Mouse (Mus musculus) limb, embryonic 13.5 days (tissue): ENCODE data around the gene Chd2. TPM values are rescaled to one million over a fixed set of nuclear protein-coding genes. Genes with fewer than 3 reads are reported as not detected.

Source experiments
- ATAC-seq: fragments of 200-750 bp; cut with Nextera tagmentation; 2 replicates; pipeline ENCODE4 v1.8.0; 2017; ENCODE audit warnings: low read depth, moderate number of reproducible peaks, moderate TSS enrichment; ENCODE audit not compliant: low FRiP score
- H3K27ac ChIP-seq: fragments of 300-500 bp; sonication (generic); 2 replicates; pipeline ENCODE4 v1.5.1; 2015; ENCODE audit warnings: inconsistent platforms, mild to moderate bottlenecking, moderate library complexity
- H3K27me3 ChIP-seq: fragments of 300-500 bp; sonication (generic); 2 replicates; pipeline ENCODE4 v1.6.1; 2015; ENCODE audit warnings: mild to moderate bottlenecking, inconsistent platforms
- H3K36me3 ChIP-seq: fragments of 300-500 bp; sonication (generic); 2 replicates; pipeline ENCODE4 v1.6.1; 2015; ENCODE audit warnings: inconsistent platforms, mild to moderate bottlenecking, moderate library complexity
- H3K4me1 ChIP-seq: fragments of 300-500 bp; sonication (generic); 2 replicates; pipeline ENCODE4 v1.6.1; 2015; ENCODE audit warnings: inconsistent platforms
- H3K4me2 ChIP-seq: fragments of 300-500 bp; sonication (generic); replicated peaks from 2 replicates; pipeline ENCODE4 v1.6.1; 2015; ENCODE audit warnings: inconsistent platforms, mild to moderate bottlenecking, moderate library complexity
- H3K4me3 ChIP-seq: fragments of 300-500 bp; sonication (generic); 2 replicates; pipeline ENCODE4 v1.5.1; 2015; ENCODE audit warnings: moderate library complexity, mild to moderate bottlenecking, inconsistent platforms
- H3K9ac ChIP-seq: fragments of 300-500 bp; sonication (generic); 2 replicates; pipeline ENCODE4 v1.6.1; 2015; ENCODE audit warnings: mild to moderate bottlenecking, inconsistent platforms
- H3K9me3 ChIP-seq: fragments of 300-500 bp; sonication (generic); 2 replicates; pipeline ENCODE4 v1.6.1; 2016; ENCODE audit warnings: inconsistent platforms
- WGBS: fragments of 180-500 bp; shearing (Covaris S2); methylation state at CpG from one replicate; pipeline ENCODE4 v1.1.7; 2015; 5-methylcytosine and 5-hydroxymethylcytosine counted together
- polyA plus RNA-seq: library from polyadenylated mRNA; unstranded; fragments of >200 nt; fragmentation: Nextera tagmentation; extraction: Ambion mirVana; gene quantifications from 2 replicates; pipeline ENCODE4 v1.2.1, GENCODE M21; 2015

Chd2 gene
- polyA plus RNA-seq, 1 experiment from 2014 or later: 66.3 TPM

DNA sequence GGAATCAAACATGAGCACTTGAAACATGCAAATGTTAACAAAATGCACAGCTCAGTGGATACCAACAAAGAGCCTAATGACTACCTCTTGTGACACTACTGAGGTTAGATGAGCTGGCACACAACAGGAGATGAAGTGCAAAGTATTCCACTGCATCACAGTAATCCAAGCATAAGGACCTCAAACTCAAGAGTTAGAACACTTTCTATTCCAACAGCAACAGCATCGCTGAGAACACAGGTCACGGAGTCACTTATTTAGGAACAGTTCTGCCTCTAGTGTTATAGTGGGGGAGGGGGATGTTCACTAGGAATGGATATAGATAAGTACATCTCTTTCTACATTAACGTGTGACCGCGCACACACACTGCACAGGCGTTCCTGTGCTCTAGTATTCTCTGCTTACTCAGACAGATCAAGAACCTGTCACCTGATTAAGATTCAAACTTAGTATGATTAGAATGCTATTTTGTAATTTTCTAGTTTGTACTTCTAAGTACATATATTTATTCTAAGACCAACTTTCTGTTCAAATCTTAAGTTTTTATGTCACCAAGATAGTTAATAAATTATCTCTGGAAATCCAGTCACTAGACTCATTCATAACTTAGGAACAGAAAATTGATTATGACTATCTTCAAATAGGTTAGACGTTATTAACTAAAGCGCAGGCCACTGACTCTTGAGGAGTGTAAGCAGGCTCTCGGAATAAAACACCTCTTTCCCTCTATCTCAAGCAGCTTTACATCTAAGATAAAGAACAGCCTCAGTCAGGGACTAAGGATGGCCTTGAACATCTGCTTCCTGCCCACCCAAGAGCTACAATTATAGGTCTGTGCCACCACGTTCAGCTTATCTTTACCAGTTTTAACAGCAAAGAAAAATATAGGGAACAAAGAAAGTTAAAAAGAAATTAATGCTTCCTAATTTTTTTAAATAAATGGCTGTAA, 5.2 kb upstream of the Chd2 start:
- Histone ChIP-seq H3K4me2 (peak overlapping the region; percentile 24; the same call in 1 of the 2 replicates), H3K9ac (no peak overlapping the region), H3K9me3 (no peaks in the 10 kb centered on the region), H3K27ac (no peak overlapping the region), H3K36me3 (peaks cover 40% of the 10 kb centered on the region), H3K4me1 (peaks cover 27% of the 10 kb centered on the region), H3K4me3 (peak overlapping the region; percentile 7; the same call in 1 of the 2 replicates), H3K27me3 (no peaks in the 10 kb centered on the region)
- ATAC-seq: no peak
- WGBS: 83% methylated on average over 10 of the region's 10 CpGs

DNA sequence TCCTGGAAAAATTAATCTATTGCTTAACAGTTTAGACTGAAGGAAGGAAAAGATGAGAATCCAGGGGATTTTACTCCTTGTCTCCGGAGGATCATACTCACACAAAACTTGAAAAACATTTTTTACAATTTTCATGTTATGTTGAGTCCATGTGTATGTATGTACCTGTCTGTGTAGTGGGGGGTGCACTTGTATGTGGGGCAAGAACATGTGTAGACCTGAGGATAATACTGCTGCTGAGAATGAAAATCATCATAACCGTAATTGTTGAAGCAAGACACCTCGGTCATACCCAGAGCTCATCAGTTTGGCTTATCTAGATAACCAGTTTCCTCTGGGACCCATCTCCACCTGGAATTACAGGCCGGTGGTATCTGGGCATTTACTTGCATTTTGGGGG, 3.4 kb upstream of the Chd2 start:
- no peak for ATAC-seq
- 87% methylated on average over 4 of the region's 4 CpGs for WGBS
- Histone ChIP-seq H3K27me3 (no peaks in the 10 kb centered on the region), H3K4me1 (peaks cover 25% of the 10 kb centered on the region), H3K4me3 (no peak overlapping the region), H3K9ac (no peak overlapping the region), H3K27ac (no peak overlapping the region), H3K9me3 (no peaks in the 10 kb centered on the region), H3K4me2 (no peak overlapping the region), H3K36me3 (peaks cover 34% of the 10 kb centered on the region)

DNA sequence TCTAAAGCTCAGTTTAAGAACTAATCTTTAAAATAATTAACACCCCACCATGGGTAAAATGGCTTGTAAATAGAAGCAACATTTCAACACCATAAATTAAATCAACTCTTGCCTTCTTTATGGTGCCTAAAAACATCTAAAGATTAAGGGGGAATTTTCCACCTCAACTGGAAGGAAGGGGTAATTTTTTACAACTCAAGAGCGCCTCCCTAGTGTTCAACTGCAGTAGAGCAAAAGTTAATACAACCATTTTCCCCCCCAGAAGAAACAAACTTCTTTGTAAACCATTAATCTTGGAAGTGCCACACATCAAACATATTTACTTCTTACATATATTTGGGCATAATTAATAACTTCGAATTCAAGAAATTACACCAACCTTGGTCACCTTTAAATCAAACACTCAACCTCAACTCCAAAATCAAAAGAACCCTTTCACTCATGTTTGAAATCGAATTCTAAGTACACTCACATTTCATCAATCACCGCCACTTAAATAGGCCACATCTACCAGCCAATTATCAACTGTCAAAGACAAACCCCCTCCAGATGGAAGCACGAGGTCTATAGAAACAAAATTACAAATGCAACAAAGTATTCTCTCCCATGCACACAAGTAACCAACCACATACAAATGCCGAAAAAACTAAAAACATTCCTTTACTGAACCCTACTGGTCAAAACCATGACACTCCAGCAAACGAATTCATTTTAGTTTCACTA, 662 bp upstream of the Chd2 start:
- Histone ChIP-seq H3K4me3 (peak overlapping the region; percentile 74; the same call in 1 of the 2 replicates), H3K9ac (no peak overlapping the region), H3K4me2 (peak overlapping the region; percentile 61), H3K9me3 (no peaks in the 10 kb centered on the region), H3K36me3 (peaks cover 18% of the 10 kb centered on the region), H3K27me3 (no peaks in the 10 kb centered on the region), H3K27ac (peak overlapping the region; percentile 58; the same call in 1 of the 2 replicates), H3K4me1 (peaks cover 17% of the 10 kb centered on the region)
- 75% methylated on average over 7 of the region's 7 CpGs for WGBS
- ATAC-seq: no peak

DNA sequence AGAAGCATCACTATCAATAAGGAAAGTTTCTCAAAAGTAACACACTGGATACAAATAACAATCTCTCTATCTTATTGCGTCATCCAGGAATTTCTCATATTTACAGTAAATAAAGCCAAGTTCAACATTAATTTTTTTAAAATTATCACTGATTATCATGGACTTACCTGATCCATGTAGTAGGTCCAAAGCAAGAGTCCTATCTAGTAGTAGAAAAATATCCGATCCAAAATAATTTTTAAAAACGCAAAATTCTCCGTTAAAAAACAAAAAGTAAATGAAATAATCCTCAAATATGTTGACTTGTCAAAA, 595 bp downstream of the Chd2 start:
- ATAC-seq: no peak
- Histone ChIP-seq H3K36me3 (peaks cover 9% of the 10 kb centered on the region), H3K4me3 (peak overlapping the region; percentile 74), H3K4me1 (peaks cover 17% of the 10 kb centered on the region), H3K4me2 (peak overlapping the region; percentile 61), H3K27me3 (no peaks in the 10 kb centered on the region), H3K9me3 (no peaks in the 10 kb centered on the region), H3K27ac (peak overlapping the region; percentile 100), H3K9ac (peak overlapping the region; percentile 98)
- WGBS: under 1% methylated on average over 4 of the region's 4 CpGs

DNA sequence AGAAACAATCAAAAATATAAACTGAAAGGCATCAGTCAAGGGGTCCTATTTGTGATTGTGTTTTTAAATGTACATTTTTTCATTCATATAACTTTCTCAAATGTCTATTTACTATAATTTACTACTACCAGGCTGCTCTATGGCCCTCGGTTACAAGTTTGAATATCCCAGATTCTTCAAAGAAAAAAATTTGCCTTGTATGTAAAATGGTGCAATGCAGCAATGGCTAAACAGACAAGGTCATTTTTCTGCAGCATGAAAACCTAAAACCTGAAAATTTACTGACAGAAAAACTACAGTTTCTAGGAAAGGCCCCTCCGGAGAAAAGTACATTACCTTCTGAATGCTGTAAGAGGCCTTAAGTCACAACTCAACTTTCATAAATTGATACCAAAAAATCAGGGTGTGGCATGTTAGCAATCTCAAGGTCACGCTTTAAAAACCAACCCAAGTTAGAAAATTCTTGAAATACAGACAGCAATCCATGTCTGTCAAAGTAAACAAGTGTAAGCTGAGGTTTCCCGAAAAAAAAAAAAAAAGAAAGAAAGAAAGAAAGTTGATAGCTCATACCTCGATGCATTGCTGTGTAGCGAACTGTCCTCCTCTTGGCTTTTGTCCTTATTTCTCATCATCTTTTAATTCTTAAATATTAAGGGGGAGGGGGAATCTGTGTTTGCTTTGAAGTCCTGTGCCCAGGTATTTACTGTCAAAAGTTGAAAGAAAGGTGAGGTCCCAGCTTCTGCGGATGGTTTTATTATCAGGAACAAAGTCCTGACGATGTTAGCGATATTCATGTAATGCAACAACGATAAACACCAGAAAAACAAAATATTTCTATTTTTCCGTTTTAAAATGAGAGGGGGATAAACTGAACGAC, 1.2 kb downstream of the Chd2 start:
- Histone ChIP-seq H3K36me3 (peaks cover 13% of the 10 kb centered on the region), H3K4me3 (peak overlapping the region; percentile 74), H3K9ac (peak overlapping the region; percentile 90), H3K4me1 (peaks cover 20% of the 10 kb centered on the region), H3K4me2 (peak overlapping the region; percentile 60), H3K27ac (peak overlapping the region; percentile 74), H3K27me3 (no peaks in the 10 kb centered on the region), H3K9me3 (no peaks in the 10 kb centered on the region)
- no peak for ATAC-seq
- under 1% methylated on average over 12 of the region's 12 CpGs for WGBS

DNA sequence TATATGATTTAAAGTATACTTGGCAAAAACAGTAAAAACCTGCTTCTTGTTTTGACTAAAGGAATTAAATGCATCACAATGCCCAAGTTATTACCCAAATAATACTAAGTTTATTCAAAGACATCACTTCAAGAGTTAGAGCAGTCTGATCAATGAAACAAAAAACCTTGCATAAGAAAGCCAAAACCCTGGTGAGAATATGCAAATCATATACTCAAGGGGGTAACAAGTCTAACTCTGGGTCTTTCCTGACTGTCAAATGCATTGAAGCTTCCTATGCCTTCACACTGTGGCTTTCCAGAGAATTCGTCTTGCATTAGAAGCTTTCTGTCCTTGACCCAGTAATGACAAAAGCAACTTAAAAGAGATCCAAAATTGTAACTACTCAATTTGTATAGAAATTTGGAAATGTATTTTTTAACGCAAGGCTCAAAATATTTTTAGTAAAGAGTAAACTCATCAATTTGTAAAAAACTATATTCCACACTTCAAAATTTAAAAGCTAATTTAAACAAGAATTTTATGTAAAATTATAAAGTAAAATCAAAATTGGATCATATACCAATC, 2.4 kb downstream of the Chd2 start:
- Histone ChIP-seq H3K9ac (peak overlapping the region; percentile 78), H3K36me3 (peaks cover 15% of the 10 kb centered on the region), H3K4me3 (peak overlapping the region; percentile 47), H3K27me3 (no peaks in the 10 kb centered on the region), H3K4me1 (peaks cover 27% of the 10 kb centered on the region), H3K9me3 (no peaks in the 10 kb centered on the region), H3K27ac (peak overlapping the region; percentile 78), H3K4me2 (peak overlapping the region; percentile 75)
- ATAC-seq: no peak
- 25% methylated on average over 2 of the region's 2 CpGs for WGBS

DNA sequence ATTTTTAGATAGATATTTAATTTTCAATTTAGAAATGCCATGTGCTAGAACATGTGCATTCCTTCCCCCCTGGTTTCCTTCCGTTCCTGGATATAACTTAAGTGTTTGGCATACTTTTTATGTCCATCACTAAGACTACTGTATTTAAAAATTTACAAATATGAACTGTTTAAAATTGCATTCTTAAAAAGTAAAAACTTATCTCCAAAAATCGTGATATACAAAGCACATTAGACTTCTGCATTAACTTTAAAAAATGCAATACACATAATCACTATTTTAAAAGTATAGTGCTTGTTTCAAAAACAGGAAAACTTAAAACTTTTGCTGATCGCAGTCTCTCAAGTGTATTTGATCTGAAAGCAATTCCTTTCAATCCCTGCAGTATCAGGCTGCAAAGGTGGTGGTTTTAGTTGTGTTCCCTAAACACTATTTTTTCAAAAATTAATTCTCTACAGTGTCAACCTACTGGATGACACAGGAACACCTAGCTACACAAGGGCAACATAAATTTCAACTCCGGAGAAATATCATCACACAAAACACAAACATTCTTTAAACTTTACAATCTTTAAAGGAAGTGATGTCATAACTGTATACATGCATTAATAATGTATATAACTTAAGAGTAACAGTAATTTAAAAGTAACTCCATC, 3.1 kb downstream of the Chd2 start:
- Histone ChIP-seq H3K4me2 (peak overlapping the region; percentile 75), H3K27me3 (no peaks in the 10 kb centered on the region), H3K4me1 (peaks cover 34% of the 10 kb centered on the region), H3K9me3 (no peaks in the 10 kb centered on the region), H3K4me3 (peak overlapping the region; percentile 50), H3K27ac (peak overlapping the region; percentile 95), H3K36me3 (peaks cover 15% of the 10 kb centered on the region), H3K9ac (peak overlapping the region; percentile 79)
- ATAC-seq: no peak
- whole genome bisulfite sequencing: 11% methylated on average over 4 of the region's 4 CpGs

DNA sequence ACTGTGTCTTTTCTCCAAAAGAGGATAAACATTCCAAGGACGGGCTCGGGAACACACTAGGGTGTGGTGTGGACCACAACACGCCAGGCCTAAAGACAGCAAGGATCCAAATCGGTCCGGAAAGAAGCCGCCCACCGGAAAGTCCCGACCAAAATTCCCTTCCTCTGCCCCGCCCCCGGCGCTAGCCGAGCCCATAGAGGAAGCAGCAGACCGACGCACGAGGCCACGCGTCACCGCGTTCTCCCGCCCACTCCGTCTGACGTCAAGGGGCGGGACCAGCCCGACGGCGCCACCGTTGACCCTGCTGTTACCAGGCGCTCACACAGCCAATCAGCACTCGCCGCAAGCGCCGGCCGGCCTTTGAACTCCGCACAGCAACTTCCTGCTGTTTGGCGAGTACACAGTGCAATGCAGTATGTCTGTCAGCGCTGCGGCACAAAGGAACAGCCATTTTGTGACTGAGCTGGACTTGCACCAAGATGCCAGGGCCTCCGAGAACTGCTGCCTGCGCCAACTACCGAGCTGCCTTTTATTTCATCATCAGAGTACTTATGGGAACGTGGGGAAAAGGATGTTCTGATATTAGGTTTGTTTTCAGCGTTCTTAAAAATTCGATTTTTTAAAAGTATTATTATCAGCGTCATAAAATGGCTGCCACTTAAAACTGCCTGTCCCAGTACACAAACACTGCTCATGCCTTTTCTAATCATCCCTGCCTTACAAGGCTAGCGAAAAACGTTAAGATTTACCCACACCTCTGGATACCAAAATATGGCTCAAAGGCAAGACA, 3.8 kb downstream of the Chd2 start:
- Histone ChIP-seq H3K36me3 (peaks cover 12% of the 10 kb centered on the region; the same call in 1 of the 2 replicates), H3K4me1 (peaks cover 41% of the 10 kb centered on the region), H3K4me2 (peak overlapping the region; percentile 75), H3K9ac (peak overlapping the region; percentile 79), H3K4me3 (peak overlapping the region; percentile 50), H3K27me3 (no peaks in the 10 kb centered on the region), H3K9me3 (no peaks in the 10 kb centered on the region), H3K27ac (peak overlapping the region; percentile 95)
- under 1% methylated on average over 46 of the region's 46 CpGs for WGBS
- peak; percentile 98 for ATAC-seq

DNA sequence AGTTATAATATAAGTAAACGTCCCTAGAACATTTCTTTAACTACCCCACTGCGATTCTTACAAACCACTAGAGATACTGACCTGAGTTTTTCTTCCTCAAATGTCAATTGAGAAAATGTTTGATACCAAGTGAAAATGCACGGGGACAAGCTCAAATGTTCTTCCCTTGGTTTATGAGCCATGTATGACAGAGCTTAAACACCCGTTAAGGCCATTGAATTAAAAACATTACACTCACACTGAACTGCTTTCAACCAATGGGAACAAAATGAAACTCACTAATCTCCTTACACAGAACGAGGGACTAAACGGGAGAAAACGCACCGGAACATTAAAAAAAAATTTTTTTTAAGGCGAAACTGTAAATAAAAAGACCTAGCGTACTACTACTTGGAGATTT, 4.4 kb downstream of the Chd2 start:
- peaks cover 43% of the 10 kb centered on the region for H3K4me1 ChIP-seq

DNA sequence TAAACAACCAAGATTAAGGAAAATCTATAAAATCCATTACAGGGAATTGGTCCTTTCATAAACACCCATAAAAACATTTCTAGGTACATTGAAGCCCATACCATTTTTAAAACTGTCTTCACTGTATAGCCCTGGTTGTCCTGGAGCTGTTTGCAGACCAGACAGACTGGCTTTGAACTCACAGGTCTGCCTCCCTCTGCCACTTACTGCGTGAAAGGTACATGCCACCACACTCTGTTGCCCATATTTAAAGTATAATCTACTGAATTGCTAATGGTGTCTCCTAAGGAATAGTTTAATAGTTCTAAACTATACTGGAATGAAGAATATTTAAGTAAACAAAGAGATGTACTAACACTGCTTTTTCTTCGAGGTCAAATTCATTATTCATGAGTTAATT, 5.1 kb downstream of the Chd2 start:
- Histone ChIP-seq H3K4me2 (peak overlapping the region; percentile 75), H3K9ac (no peak overlapping the region), H3K27me3 (no peaks in the 10 kb centered on the region), H3K4me1 (peaks cover 49% of the 10 kb centered on the region), H3K27ac (no peak overlapping the region), H3K36me3 (peaks cover 15% of the 10 kb centered on the region; the same call in 1 of the 2 replicates), H3K4me3 (peak overlapping the region; percentile 50), H3K9me3 (no peaks in the 10 kb centered on the region)
- 79% methylated on average over 2 of the region's 2 CpGs for WGBS
- ATAC-seq: no peak

More for the DNA sequence above, 4.4 kb downstream of the Chd2 start:
- Histone ChIP-seq H3K36me3 (peaks cover 12% of the 10 kb centered on the region; the same call in 1 of the 2 replicates), H3K9ac (peak overlapping the region; percentile 66), H3K27me3 (no peaks in the 10 kb centered on the region), H3K4me2 (peak overlapping the region; percentile 75), H3K9me3 (no peaks in the 10 kb centered on the region), H3K27ac (peak overlapping the region; percentile 83), H3K4me3 (peak overlapping the region; percentile 50)
- no peak for ATAC-seq
- WGBS: 17% methylated on average over 10 of the region's 10 CpGs
